Comparison of ENCODE assay signal across 17 mouse cellular contexts in genomic region chr1:38631501-38632279, GRCm38 (mm10). TPM values are rescaled to one million over a fixed set of nuclear protein-coding genes. Genes with fewer than 3 reads are reported as not detected.
DNase-seq lines count a peak whose midpoint lies in the region; ATAC-seq lines count a peak whose summit lies in the region.
"Had no signal": no experiment of that assay in that cellular context is flagged by ENCODE, and none has a peak within 500 bp of the region (broad histone marks: within the 10 kb centered on the region; RNA-seq: fewer than 3 reads in every experiment).

No protein-coding gene starts in this region.

- DNase-seq in midbrain, embryonic 14.5 days, result peak; percentile 51
- DNase-seq in embryo, embryonic 11 days, result peak; percentile 65
- DNase-seq in neural tube, embryonic 11.5 days (ENCODE audit: low spot score), result peak; percentile 21
- DNase-seq in thymus, postnatal 14 days, result no peak
- DNase-seq: adrenal gland, adult 8-10 months; kidney, postnatal 10 days; thymus, postnatal 4 days had no signal

- H3K4me3 ChIP-seq in midbrain, embryonic 14.5 days (replicated peaks; ENCODE audit: low read depth, low read length), result no peak overlapping the region
- no peak overlapping the region for H3K4me3 ChIP-seq in midbrain, embryonic 15.5 days
- no peak overlapping the region for H3K4me3 ChIP-seq in forebrain, embryonic 16.5 days (replicated peaks; ENCODE audit: low read length)
- H3K4me3 ChIP-seq in neural tube, embryonic 11.5 days (ENCODE audit: low read depth, low read length), result no peak overlapping the region
- H3K4me3 ChIP-seq: midbrain, embryonic 12.5 days; stomach, embryonic 15.5 days had no signal

- H3K36me3 ChIP-seq in midbrain, embryonic 14.5 days (ENCODE audit: control insufficient read depth, insufficient read depth, low read length), result no peaks in the 10 kb centered on the region
- no peaks in the 10 kb centered on the region for H3K36me3 ChIP-seq in midbrain, embryonic 15.5 days (replicated peaks)
- no peaks in the 10 kb centered on the region for H3K36me3 ChIP-seq in forebrain, embryonic 16.5 days (ENCODE audit: control insufficient read depth, insufficient read depth)
- no peaks in the 10 kb centered on the region for H3K36me3 ChIP-seq in neural tube, embryonic 11.5 days (ENCODE audit: control insufficient read depth, insufficient read depth, low read length)
- H3K36me3 ChIP-seq: midbrain, embryonic 12.5 days; stomach, embryonic 15.5 days had no signal

- 25% methylated on average over 7 of the region's 7 CpGs for WGBS in midbrain, embryonic 14.5 days
- 28% methylated on average over 7 of the region's 7 CpGs for WGBS in midbrain, embryonic 15.5 days
- 33% methylated on average over 7 of the region's 7 CpGs for WGBS in forebrain, embryonic 16.5 days
- 16% methylated on average over 7 of the region's 7 CpGs for WGBS in neural tube, embryonic 11.5 days

- H3K4me2 ChIP-seq in midbrain, embryonic 14.5 days (ENCODE audit: low read length), result no peak overlapping the region
- no peak overlapping the region for H3K4me2 ChIP-seq in midbrain, embryonic 15.5 days
- no peak overlapping the region for H3K4me2 ChIP-seq in forebrain, embryonic 16.5 days (ENCODE audit: low read length)
- no peak overlapping the region for H3K4me2 ChIP-seq in neural tube, embryonic 11.5 days (ENCODE audit: low read depth)
- H3K4me2 ChIP-seq: heart, embryonic 11.5 days; liver, embryonic 11.5 days; midbrain, embryonic 12.5 days; stomach, embryonic 15.5 days had no signal

- no peak overlapping the region for H3K9ac ChIP-seq in midbrain, embryonic 14.5 days (replicated peaks; ENCODE audit: low read length)
- H3K9ac ChIP-seq in midbrain, embryonic 15.5 days, result no peak overlapping the region
- H3K9ac ChIP-seq in forebrain, embryonic 16.5 days (replicated peaks; ENCODE audit: low read depth, low read length), result no peak overlapping the region
- no peak overlapping the region for H3K9ac ChIP-seq in neural tube, embryonic 11.5 days (ENCODE audit: low read length)
- H3K9ac ChIP-seq: midbrain, embryonic 12.5 days; stomach, embryonic 15.5 days had no signal

- no peak for ATAC-seq in midbrain, embryonic 14.5 days (ENCODE audit: low FRiP score, low TSS enrichment)
- no peak for ATAC-seq in midbrain, embryonic 15.5 days (replicated peaks)
- ATAC-seq in forebrain, embryonic 16.5 days, result no peak
- no peak for ATAC-seq in neural tube, embryonic 11.5 days (ENCODE audit: insufficient read depth, low FRiP score, low TSS enrichment)
- no peak for ATAC-seq in CD4-positive, CD25-positive, alpha-beta regulatory T cell, adult 4 months
- ATAC-seq: lung, postnatal 0 days; Patski had no signal

- peaks cover 28% of the 10 kb centered on the region for H3K4me1 ChIP-seq in midbrain, embryonic 14.5 days (ENCODE audit: control insufficient read depth, insufficient read depth, low read length)
- H3K4me1 ChIP-seq in midbrain, embryonic 15.5 days, result peaks cover 32% of the 10 kb centered on the region
- peaks cover 42% of the 10 kb centered on the region for H3K4me1 ChIP-seq in forebrain, embryonic 16.5 days (replicated peaks; ENCODE audit: control insufficient read depth, insufficient read depth, low read length)
- peaks cover 40% of the 10 kb centered on the region for H3K4me1 ChIP-seq in neural tube, embryonic 11.5 days (ENCODE audit: control insufficient read depth, insufficient read depth, low read length)

- no peaks in the 10 kb centered on the region for H3K9me3 ChIP-seq in midbrain, embryonic 14.5 days (ENCODE audit: control insufficient read depth, low read length)
- no peaks in the 10 kb centered on the region for H3K9me3 ChIP-seq in midbrain, embryonic 15.5 days
- no peaks in the 10 kb centered on the region for H3K9me3 ChIP-seq in forebrain, embryonic 16.5 days (ENCODE audit: control insufficient read depth, low read length)
- H3K9me3 ChIP-seq in neural tube, embryonic 11.5 days (ENCODE audit: control insufficient read depth, low read length), result no peaks in the 10 kb centered on the region
- H3K9me3 ChIP-seq: midbrain, embryonic 12.5 days; stomach, embryonic 15.5 days had no signal

- no peak overlapping the region for H3K27ac ChIP-seq in midbrain, embryonic 14.5 days (replicated peaks; ENCODE audit: low read depth, low read length)
- no peak overlapping the region for H3K27ac ChIP-seq in midbrain, embryonic 15.5 days
- H3K27ac ChIP-seq in forebrain, embryonic 16.5 days (ENCODE audit: low read length), result peak overlapping the region; percentile 85
- 0 out of 2 replicates have a peak overlapping the region, but pooled peaks have one; percentile 8 for H3K27ac ChIP-seq in neural tube, embryonic 11.5 days (ENCODE audit: low read depth, low read length)
- H3K27ac ChIP-seq: midbrain, embryonic 12.5 days; stomach, embryonic 15.5 days had no signal

- H3K27me3 ChIP-seq in midbrain, embryonic 14.5 days (ENCODE audit: control insufficient read depth, insufficient read depth, low read length), result no peaks in the 10 kb centered on the region
- H3K27me3 ChIP-seq in midbrain, embryonic 15.5 days (replicated peaks), result no peaks in the 10 kb centered on the region
- H3K27me3 ChIP-seq in forebrain, embryonic 16.5 days (replicated peaks; ENCODE audit: control insufficient read depth, insufficient read depth, low read length), result no peaks in the 10 kb centered on the region
- H3K27me3 ChIP-seq in neural tube, embryonic 11.5 days (ENCODE audit: control insufficient read depth, insufficient read depth, low read length), result no peaks in the 10 kb centered on the region
- H3K27me3 ChIP-seq: CH12.LX; midbrain, embryonic 12.5 days had no signal

RNA-seq across cellular contexts. Expression of gene Aff3, which starts 33.1 kb away (rescaled TPM):
- polyA plus RNA-seq in midbrain, embryonic 14.5 days (2014; fragmentation: Nextera tagmentation; extraction: Ambion mirVana), result 20.3 and 20.8 TPM in 2 replicates
- 38.0 and 38.1 TPM in 2 replicates for polyA plus RNA-seq in midbrain, embryonic 15.5 days (2015; fragmentation: Nextera tagmentation; extraction: Ambion mirVana)
- 16.9 and 22.4 TPM in 2 replicates for polyA plus RNA-seq in forebrain, embryonic 16.5 days (2015; fragmentation: Nextera tagmentation; extraction: Ambion mirVana)
- polyA plus RNA-seq in neural tube, embryonic 11.5 days (2014; fragmentation: Nextera tagmentation; extraction: Ambion mirVana), result 33.3 and 34.6 TPM in 2 replicates
- polyA plus RNA-seq in CD4-positive, CD25-positive, alpha-beta regulatory T cell, adult 4 months (2017; shearing (Covaris generic)), result 10 to 100 TPM; 11.9 to 15.1 TPM

Comparison
In these comparisons a context has a peak if more than half of its experiments do, and no peak if none do; other contexts are left out.
1. H3K27ac ChIP-seq: peak in forebrain, embryonic 16.5 days (single experiment) and neural tube, embryonic 11.5 days (single experiment); none in midbrain, embryonic 14.5 days (single experiment) and midbrain, embryonic 15.5 days (single experiment).